Mouse (Mus musculus) midbrain, embryonic 12.5 days (tissue): ENCODE measurements around the gene Rrad. TPM values are rescaled to one million over a fixed set of nuclear protein-coding genes. Genes with fewer than 3 reads are reported as not detected.
"Not testable (repeated sequence)": the region's sequence is repeated elsewhere in the genome, so short reads cannot be mapped to it uniquely, and the experiment has no call there.

ENCODE experiments used
- ATAC-seq: fragments of 200-750 bp; cut with Nextera tagmentation; 2 replicates; pipeline ENCODE4 v1.8.0; 2017; ENCODE audit warnings: low read depth, moderate TSS enrichment, moderate library complexity; ENCODE audit not compliant: low FRiP score
- H3K27ac ChIP-seq: fragments of 300-500 bp; sonication (generic); replicated peaks from 2 replicates; pipeline ENCODE4 v1.5.1; 2016; ENCODE audit warnings: mild to moderate bottlenecking
- H3K27me3 ChIP-seq: fragments of 300-500 bp; sonication (generic); 2 replicates; pipeline ENCODE4 v1.6.1; 2016; ENCODE audit warnings: mild to moderate bottlenecking
- H3K36me3 ChIP-seq: fragments of 300-500 bp; sonication (generic); 2 replicates; pipeline ENCODE4 v1.6.1; 2016
- H3K4me1 ChIP-seq: fragments of 300-500 bp; sonication (generic); 2 replicates; pipeline ENCODE4 v1.6.1; 2016
- H3K4me2 ChIP-seq: fragments of 300-500 bp; sonication (generic); replicated peaks from 2 replicates; pipeline ENCODE4 v1.6.1; 2016; ENCODE audit warnings: mild to moderate bottlenecking, moderate library complexity
- H3K4me3 ChIP-seq: fragments of 300-500 bp; sonication (generic); 2 replicates; pipeline ENCODE4 v1.5.1; 2016; ENCODE audit warnings: mild to moderate bottlenecking
- H3K9ac ChIP-seq: fragments of 300-500 bp; sonication (generic); replicated peaks from 2 replicates; pipeline ENCODE4 v1.6.1; 2016; ENCODE audit warnings: mild to moderate bottlenecking, moderate library complexity
- H3K9me3 ChIP-seq: fragments of 300-500 bp; sonication (generic); 2 replicates; pipeline ENCODE4 v1.6.1; 2016; ENCODE audit warnings: mild to moderate bottlenecking
- WGBS: fragments of 180-500 bp; shearing (Covaris S2); methylation state at CpG from one replicate; pipeline ENCODE4 v1.1.7; 2016; 5-methylcytosine and 5-hydroxymethylcytosine counted together
- polyA plus RNA-seq: library from polyadenylated mRNA; unstranded; fragments of >200 nt; fragmentation: Nextera tagmentation; extraction: Ambion mirVana; gene quantifications from 2 replicates; pipeline ENCODE4 v1.2.1, GENCODE M21; 2016

The Rrad gene
- polyA plus RNA-seq, result 1.9 and 2.8 TPM in 2 replicates

DNA sequence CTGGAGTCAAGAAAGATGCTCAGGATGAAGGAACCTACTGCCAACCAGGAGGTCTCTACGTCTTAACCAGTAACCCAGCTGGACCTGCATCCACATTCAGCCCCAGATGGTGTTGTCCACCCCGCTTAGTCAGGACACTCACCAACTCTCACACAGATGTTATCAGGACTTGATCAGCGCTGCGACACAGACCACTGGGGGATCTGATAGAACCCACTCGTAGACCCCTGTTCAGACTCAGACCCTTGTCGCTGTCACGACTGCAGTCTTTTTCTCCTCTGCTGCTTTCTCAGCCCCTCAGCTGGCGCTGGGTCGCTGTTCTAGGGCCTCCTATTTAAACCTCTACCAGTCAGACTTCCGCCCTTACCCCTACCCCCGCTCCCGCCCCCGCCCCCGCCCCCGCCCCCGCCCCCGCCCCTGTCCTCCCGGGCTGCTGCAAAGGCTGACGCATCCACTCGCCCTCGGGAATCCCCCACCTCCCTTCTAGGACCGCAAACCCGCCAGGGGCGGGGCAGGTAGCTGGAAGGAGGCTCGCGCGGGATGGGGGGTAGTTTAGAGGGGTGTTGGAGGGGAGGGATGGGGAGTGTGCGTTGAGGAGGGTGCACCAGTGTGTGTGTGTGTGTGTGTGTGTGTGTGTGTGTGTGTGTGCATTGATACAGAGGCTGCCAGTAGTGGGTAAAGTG, at the start of gene Rrad:
TSS of gene Rrad (minus strand) at position 347 of the 683 bp plus-strand sequence.
- peak; percentile 63 for ATAC-seq
- under 1% methylated on average over 20 of the region's 28 CpGs for WGBS
- H3K9me3 ChIP-seq, result no peaks in the 10 kb centered on the region
- H3K4me1 ChIP-seq, result peaks cover 8% of the 10 kb centered on the region
- peak within 1 kb of the TSS; percentile 61 for H3K9ac ChIP-seq
- H3K27me3 ChIP-seq, result peaks cover 34% of the 10 kb centered on the region
- peak within 1 kb of the TSS; percentile 45 for H3K4me3 ChIP-seq
- peak within 1 kb of the TSS; percentile 61 for H3K4me2 ChIP-seq
- H3K27ac ChIP-seq, result no peak within 1 kb of the TSS
- 0 out of 2 replicates have a peak, but pooled peaks cover 5% of the 10 kb centered on the region for H3K36me3 ChIP-seq

DNA sequence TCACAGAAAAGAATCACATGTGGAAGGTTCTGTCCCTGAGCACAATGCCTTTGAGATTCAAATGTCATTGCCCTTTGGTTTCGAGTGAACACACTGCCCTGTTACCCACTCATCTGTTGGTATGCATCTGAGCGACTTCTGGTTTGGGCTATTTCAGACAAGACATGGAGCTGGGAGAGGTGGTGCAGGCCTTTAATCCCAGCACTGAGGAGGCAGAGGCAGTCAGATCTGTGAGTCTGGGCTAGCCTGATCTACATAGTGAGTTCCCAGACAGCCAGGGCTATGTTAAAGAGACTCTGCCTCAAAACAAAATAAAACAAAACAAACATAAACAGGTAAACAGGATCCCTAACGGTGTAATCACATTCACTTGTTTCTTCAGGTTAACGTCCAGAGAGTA, 24.5 kb upstream of the Rrad start:
- H3K4me2 ChIP-seq, result no peak overlapping the region
- H3K9me3 ChIP-seq, result no peaks in the 10 kb centered on the region
- H3K36me3 ChIP-seq, result no peaks in the 10 kb centered on the region
- H3K4me1 ChIP-seq, result no peaks in the 10 kb centered on the region
- 80% methylated on average over 4 of the region's 4 CpGs for WGBS
- peaks cover 4% of the 10 kb centered on the region; the same call in 1 of the 2 replicates for H3K27me3 ChIP-seq
- ATAC-seq, result no peak
- H3K9ac ChIP-seq, result no peak overlapping the region
- no peak overlapping the region for H3K4me3 ChIP-seq
- H3K27ac ChIP-seq, result no peak overlapping the region

DNA sequence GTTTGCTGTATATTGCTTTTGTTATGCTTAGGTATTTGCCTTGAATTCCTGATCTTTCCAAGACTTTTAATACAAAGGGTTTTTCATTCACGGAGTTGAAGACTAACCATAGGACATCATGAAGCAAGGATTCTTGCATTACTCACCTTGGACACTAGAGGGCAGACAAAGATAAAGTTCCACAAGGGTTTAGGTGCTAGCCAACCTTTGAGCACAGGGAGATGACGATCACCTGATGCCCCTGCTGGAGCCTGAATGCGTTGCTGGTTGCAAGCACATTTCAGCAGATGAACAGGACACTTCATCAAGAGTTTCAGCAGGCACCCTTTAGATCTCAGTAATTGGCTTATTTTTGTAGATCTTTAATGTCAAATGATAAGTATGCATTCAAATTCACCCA, 23.9 kb upstream of the Rrad start:
- H3K36me3 ChIP-seq, result no peaks in the 10 kb centered on the region
- no peak overlapping the region for H3K27ac ChIP-seq
- H3K4me2 ChIP-seq, result no peak overlapping the region
- H3K9ac ChIP-seq, result no peak overlapping the region
- WGBS, result 4% methylated on average over 3 of the region's 3 CpGs
- H3K4me1 ChIP-seq, result no peaks in the 10 kb centered on the region
- peak; percentile 84 for ATAC-seq
- H3K27me3 ChIP-seq, result peaks cover 4% of the 10 kb centered on the region; the same call in 1 of the 2 replicates
- H3K4me3 ChIP-seq, result no peak overlapping the region
- H3K9me3 ChIP-seq, result no peaks in the 10 kb centered on the region

DNA sequence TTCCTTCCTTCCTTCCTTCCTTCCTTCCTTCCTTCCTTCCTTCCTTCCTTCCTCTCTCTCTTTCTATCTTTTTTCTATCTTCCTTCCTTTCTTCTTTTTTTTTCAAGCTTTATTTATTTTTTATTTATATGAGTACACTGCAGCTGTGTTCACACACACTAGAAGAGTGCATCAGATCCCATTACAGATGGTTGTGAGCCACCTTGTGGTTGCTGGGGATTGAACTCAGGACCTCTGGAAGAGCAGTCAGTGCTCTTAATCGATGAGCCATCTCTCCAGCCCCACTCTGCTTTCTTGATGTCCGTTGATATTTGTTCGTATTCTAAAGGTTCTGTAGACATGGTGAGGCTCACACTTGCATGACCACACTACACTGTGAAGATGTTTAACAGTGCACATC, 13.1 kb upstream of the Rrad start:
- not testable (repeated sequence) for ATAC-seq, H3K36me3 ChIP-seq, H3K9ac ChIP-seq, H3K9me3 ChIP-seq, H3K27ac ChIP-seq, H3K4me2 ChIP-seq, H3K27me3 ChIP-seq, H3K4me3 ChIP-seq
- 80% methylated on average over 3 of the region's 3 CpGs for WGBS
- peaks cover 19% of the 10 kb centered on the region for H3K4me1 ChIP-seq

DNA sequence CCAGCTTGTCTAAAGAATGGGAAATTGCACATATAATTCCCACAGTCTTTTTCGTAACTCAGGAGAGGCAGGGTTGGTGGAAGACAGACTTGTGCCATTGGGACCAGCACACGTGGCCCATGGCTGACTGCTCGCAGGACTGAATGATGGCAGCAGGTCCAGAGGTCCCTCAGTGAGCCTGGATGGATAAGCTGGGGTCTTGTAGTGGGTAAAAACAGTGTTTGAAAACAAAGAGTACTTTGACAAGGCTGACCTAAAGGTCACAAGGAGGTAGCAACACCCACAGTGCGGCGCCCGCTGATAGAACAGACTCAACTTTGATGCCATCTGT, 11.2 kb upstream of the Rrad start:
- Histone ChIP-seq H3K9me3 (no peaks in the 10 kb centered on the region), H3K36me3 (peaks cover 18% of the 10 kb centered on the region; the same call in 1 of the 2 replicates), H3K27ac (peak overlapping the region; percentile 71), H3K4me2 (peak overlapping the region; percentile 92), H3K4me1 (peaks cover 19% of the 10 kb centered on the region), H3K9ac (peak overlapping the region; percentile 88), H3K27me3 (no peaks in the 10 kb centered on the region), H3K4me3 (peak overlapping the region; percentile 87)
- 75% methylated on average over 6 of the region's 6 CpGs for WGBS
- ATAC-seq, result peak; percentile 50; the same call in 1 of the 2 replicates

DNA sequence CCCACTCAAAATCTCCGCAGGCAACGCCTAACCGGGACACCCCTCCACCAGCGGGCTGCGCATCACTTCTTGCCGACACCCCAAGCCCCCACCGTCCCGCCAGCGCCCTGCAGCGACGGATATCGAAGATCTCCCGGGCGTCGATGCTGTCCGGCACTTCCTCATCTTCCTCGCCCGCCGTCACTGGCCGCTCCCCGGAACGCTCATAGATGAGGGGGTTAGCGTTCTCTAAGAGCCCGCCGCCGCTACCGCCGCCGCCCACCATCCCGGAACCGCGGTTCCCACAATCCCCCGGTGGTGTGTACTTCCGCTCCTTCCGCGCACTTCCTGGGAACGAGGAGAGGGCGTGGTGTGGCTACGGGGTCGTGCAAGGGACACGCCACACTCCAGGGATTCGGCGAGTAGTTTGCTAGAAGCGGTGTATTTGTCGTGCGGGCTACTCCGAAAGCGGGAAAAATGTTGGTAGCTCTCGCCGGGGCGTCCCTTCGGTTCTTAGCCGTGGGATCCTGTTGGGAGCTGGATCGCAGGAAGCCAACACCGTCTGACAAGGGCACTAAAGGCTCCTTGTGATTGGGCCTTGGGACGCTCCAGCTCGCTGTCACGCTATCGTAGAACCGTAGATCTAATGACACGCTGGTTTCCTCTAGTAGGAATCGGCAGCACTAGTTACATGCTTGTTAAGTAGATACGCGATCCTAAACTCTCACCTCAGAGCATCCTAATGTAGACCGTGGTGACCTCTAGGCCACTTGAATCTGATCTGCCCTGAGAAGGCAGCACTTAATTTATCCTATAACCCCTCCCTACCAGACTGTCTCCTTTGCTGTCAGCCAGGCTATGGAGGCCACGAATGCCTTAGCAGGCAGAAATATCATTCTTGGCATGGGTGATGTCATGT, 10.5 kb upstream of the Rrad start, which contains the start of gene Ciao2b:
TSS of gene Ciao2b (minus strand) at position 540 of the 898 bp plus-strand sequence.
- H3K9ac ChIP-seq, result peak within 1 kb of the TSS; percentile 88
- peak; percentile 96 for ATAC-seq
- WGBS, result under 1% methylated on average over 66 of the region's 66 CpGs

DNA sequence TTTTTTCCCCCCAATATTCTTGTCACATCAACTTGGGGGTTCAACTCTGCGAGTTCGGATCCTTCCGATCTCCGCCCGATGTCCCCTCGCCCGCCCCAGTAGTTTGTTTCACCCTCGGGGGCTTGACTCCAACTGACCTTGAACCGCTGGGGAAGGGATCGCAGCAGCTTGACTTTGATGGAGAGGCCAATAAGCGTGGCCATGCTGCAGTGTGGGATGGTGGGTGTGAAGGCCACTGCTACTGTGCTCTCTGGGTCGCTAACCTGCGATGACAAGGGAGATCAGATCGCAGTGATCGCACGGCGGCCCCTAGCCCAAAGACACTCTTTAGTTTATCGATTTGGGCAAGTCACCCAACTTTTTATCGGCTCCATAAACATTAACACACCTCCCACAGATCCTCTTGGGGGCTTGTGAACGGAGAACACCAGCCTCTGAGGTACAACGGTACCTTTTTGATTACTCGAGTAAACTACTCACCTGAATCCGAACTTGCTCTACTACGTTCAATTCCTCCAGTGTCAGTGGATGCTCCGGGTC, 9.8 kb upstream of the Rrad start:
- 15% methylated on average over 25 of the region's 25 CpGs for WGBS
- no peak overlapping the region for H3K27ac ChIP-seq
- H3K4me2 ChIP-seq, result peak overlapping the region; percentile 92
- peaks cover 18% of the 10 kb centered on the region; the same call in 1 of the 2 replicates for H3K36me3 ChIP-seq
- H3K4me3 ChIP-seq, result peak overlapping the region; percentile 87
- no peaks in the 10 kb centered on the region for H3K27me3 ChIP-seq
- peaks cover 19% of the 10 kb centered on the region for H3K4me1 ChIP-seq
- no peak for ATAC-seq
- peak overlapping the region; percentile 88 for H3K9ac ChIP-seq
- no peaks in the 10 kb centered on the region for H3K9me3 ChIP-seq

More for the DNA sequence above, 10.5 kb upstream of the Rrad start, which contains the start of gene Ciao2b:
- Histone ChIP-seq H3K4me2 (peak within 1 kb of the TSS; percentile 92), H3K4me3 (peak within 1 kb of the TSS; percentile 87), H3K9me3 (no peaks in the 10 kb centered on the region), H3K4me1 (peaks cover 19% of the 10 kb centered on the region), H3K27ac (peak within 1 kb of the TSS; percentile 71), H3K27me3 (no peaks in the 10 kb centered on the region), H3K36me3 (peaks cover 18% of the 10 kb centered on the region; the same call in 1 of the 2 replicates)

DNA sequence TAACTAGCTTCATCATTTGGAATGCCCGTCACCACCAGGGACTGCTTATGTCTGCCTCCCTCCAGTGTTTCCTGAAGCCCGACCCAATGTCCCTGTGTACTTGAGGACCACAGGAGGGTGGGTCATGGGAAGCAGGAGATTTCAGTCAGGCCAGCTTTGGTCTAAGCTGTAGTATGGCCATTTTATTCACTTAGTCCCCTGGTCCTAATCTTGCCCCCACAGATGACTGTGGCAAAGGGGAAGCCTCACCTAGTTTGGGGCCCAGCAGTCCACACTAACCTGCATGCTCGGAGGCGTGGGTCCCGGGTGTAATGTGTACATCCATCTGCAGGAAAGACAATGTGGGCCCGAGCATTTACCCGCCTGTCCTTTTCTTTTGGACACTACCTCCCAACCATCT, 9.1 kb upstream of the Rrad start:
- peaks cover 19% of the 10 kb centered on the region for H3K4me1 ChIP-seq
- H3K4me3 ChIP-seq, result peak overlapping the region; percentile 87
- 88% methylated on average over 7 of the region's 7 CpGs for WGBS
- peak overlapping the region; percentile 92 for H3K4me2 ChIP-seq
- peak overlapping the region; percentile 88; the same call in 1 of the 2 replicates for H3K9ac ChIP-seq
- H3K9me3 ChIP-seq, result no peaks in the 10 kb centered on the region
- H3K36me3 ChIP-seq, result peaks cover 18% of the 10 kb centered on the region; the same call in 1 of the 2 replicates
- H3K27me3 ChIP-seq, result no peaks in the 10 kb centered on the region
- no peak for ATAC-seq
- no peak overlapping the region for H3K27ac ChIP-seq

DNA sequence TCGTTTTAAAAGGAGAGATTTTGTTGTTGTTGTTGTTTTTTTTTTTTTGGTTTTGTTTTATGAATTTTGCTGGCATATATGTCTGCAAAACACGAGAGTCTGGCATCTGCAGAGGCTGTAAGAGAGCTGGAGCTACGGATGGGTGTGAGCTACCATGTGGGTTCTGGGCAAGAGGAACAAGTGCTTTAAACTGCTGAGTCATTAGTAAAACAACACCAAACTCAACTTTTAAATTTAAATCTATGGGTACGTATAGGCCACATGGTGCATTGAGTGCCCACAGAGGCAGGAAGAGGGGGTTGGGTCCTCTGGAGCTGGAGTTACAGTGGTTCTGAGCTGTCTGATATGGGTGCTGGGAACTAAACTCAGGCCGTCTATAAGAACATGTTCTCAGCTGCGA, 6.9 kb upstream of the Rrad start:
- Histone ChIP-seq H3K36me3 (peaks cover 23% of the 10 kb centered on the region; the same call in 1 of the 2 replicates), H3K4me1 (peaks cover 19% of the 10 kb centered on the region), H3K4me2 (no peak overlapping the region), H3K27me3 (no peaks in the 10 kb centered on the region), H3K9ac (no peak overlapping the region), H3K9me3 (no peaks in the 10 kb centered on the region), H3K27ac (no peak overlapping the region), H3K4me3 (no peak overlapping the region)
- ATAC-seq, result no peak
- WGBS, result 90% methylated on average over 6 of the region's 6 CpGs

DNA sequence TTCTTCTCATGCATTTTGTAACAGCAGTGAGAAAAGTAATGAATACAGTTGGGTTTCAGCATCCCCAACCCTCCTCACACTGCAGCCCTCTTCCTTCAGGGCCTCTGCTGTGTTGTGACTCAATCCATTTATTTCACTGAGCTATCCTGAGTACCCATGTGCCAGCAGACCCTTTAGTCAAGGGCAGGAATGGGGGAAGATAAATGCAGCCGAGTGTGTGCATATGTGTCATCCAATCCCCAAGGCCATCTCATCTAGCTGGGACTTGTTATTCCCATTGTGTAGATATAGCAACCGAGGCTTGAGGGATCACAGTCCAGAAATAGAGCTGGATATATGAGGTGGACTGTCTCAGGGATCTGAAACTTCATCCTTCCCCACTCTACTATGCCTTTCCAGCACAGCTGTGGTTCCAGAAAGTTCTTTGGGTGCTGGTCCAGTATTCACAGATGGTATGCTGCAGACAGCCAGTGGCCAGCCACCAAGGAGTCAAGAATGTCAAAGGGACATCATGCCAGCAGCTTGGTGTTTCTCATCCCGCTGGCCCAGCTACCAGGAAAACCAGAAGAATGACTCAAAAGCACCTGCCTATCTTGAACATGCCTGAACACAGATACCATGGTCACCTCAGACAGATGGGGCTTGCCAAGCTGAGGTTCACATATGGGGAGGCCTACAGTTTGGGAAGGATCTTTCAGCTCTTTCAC, 4.0 kb upstream of the Rrad start:
- H3K9ac ChIP-seq, result no peak overlapping the region
- 92% methylated on average over 3 of the region's 3 CpGs for whole genome bisulfite sequencing
- H3K36me3 ChIP-seq, result peaks cover 23% of the 10 kb centered on the region; the same call in 1 of the 2 replicates
- ATAC-seq, result no peak
- H3K4me3 ChIP-seq, result no peak overlapping the region
- no peaks in the 10 kb centered on the region for H3K9me3 ChIP-seq
- H3K27ac ChIP-seq, result no peak overlapping the region
- peaks cover 10% of the 10 kb centered on the region for H3K4me1 ChIP-seq
- no peak overlapping the region for H3K4me2 ChIP-seq
- peaks cover 18% of the 10 kb centered on the region for H3K27me3 ChIP-seq

DNA sequence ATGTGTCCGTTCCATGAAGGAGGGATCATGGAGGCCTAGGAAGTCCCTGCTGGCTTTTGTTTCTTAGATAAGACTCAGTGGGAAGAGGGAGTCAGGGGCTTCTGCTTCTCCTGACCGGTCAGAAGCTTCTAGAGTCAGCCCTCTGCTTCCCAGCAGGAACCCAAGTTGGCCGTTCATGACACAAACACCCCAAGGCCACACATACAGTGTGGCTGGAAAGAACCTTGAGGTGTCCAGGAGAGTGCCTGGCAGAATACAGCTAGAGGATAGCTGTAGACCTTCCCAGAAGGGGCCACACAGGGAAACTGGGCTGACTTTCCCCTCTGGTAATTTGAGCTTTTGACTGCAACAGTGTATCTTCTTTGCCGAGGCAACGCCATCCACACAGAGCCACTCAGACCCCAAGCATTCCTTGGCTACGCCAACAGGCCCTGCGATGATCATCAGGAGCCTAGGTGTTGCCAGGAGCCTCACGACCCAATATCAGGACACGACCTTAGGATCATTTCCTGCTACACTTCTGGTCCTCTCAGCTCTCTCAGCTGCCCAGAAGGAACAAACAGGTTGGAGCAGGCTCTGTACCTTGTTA, 2.1 kb upstream of the Rrad start:
- Histone ChIP-seq H3K4me3 (no peak overlapping the region), H3K27ac (no peak overlapping the region), H3K9me3 (no peaks in the 10 kb centered on the region), H3K4me2 (no peak overlapping the region), H3K4me1 (peaks cover 8% of the 10 kb centered on the region), H3K27me3 (peaks cover 34% of the 10 kb centered on the region), H3K36me3 (peaks cover 7% of the 10 kb centered on the region; the same call in 1 of the 2 replicates), H3K9ac (no peak overlapping the region)
- ATAC-seq, result no peak
- 72% methylated on average over 9 of the region's 9 CpGs for WGBS
